Comparison of ENCODE assay signal across 24 mouse cellular contexts in the genomic region with DNA sequence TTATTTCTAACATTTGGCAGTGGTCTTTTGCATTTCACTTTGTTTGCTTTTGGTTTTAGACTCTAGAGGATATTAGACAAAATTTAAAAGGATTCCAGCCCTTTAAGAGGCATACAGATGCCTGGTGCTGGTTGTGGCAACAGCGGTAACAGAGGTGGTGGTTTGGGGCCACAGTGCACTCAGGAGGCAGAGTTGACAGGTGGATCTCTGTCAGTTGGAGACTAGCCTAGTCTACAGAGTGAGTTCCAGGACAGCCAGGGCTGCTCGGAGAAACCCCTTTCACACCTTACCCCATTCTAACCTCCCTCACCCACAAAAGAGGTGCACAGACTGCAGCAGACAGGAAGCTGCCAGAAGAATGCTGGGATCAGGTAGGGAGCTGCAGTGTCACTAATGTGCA.
DNase-seq lines count a peak whose midpoint lies in the region; ATAC-seq and TF ChIP-seq lines count a peak whose summit lies in the region.
"Had no signal": no experiment of that assay in that cellular context is flagged by ENCODE, and none has a peak within 500 bp of the region (broad histone marks: within the 10 kb centered on the region; RNA-seq: fewer than 3 reads in every experiment).

No protein-coding gene starts in this region.

- no peaks in the 10 kb centered on the region for H3K9me3 ChIP-seq in stomach, postnatal 0 days (ENCODE audit: control insufficient read depth, low read length)
- H3K9me3 ChIP-seq: heart, embryonic 10.5 days; heart, embryonic 15.5 days; limb, embryonic 13.5 days; liver, embryonic 12.5 days; megakaryocyte, embryonic 14.5 days; midbrain, embryonic 12.5 days had no signal

- no peak overlapping the region for H3K4me3 ChIP-seq in thymus, adult 2 months (ENCODE audit: control insufficient read depth, insufficient read depth, low read length)
- no peak overlapping the region for H3K4me3 ChIP-seq in stomach, postnatal 0 days (ENCODE audit: low read depth, low read length)
- H3K4me3 ChIP-seq: heart, embryonic 10.5 days; heart, embryonic 15.5 days; limb, embryonic 13.5 days; liver, embryonic 12.5 days; megakaryocyte, embryonic 14.5 days; midbrain, embryonic 12.5 days had no signal

- peak overlapping the region; percentile 62 for H3K27ac ChIP-seq in thymus, adult 2 months (ENCODE audit: control insufficient read depth, insufficient read depth, low read length)
- H3K27ac ChIP-seq in stomach, postnatal 0 days (replicated peaks): no peak overlapping the region
- H3K27ac ChIP-seq: heart, embryonic 10.5 days; heart, embryonic 15.5 days; hindbrain, embryonic 14.5 days; limb, embryonic 13.5 days; liver, embryonic 12.5 days; midbrain, embryonic 12.5 days had no signal

- H3K4me1 ChIP-seq in thymus, adult 2 months (replicated peaks; ENCODE audit: control insufficient read depth, insufficient read depth, low read length): peaks cover 52% of the 10 kb centered on the region
- peaks cover 9% of the 10 kb centered on the region for H3K4me1 ChIP-seq in stomach, postnatal 0 days (replicated peaks; ENCODE audit: control insufficient read depth, insufficient read depth)

- no peak for TF ChIP-seq POLR2A in thymus, adult 2 months (IDR thresholded peaks at IDR 0.05; ENCODE audit: control insufficient read depth, extremely low read depth, insufficient read depth, low read length, poor library complexity)

- DNase-seq in CD4-positive helper T cell, adult 2 months (ENCODE audit: low read depth, low spot score): peak; percentile 18
- DNase-seq in T-cell, adult 2 months (ENCODE audit: low spot score): peak; percentile 59
- peak; percentile 53 for DNase-seq in thymus, adult 2 months
- peak; percentile 53 to 69 for DNase-seq in thymus, postnatal 36 days
- DNase-seq in stomach, postnatal 0 days (ENCODE audit: low spot score): no peak
- DNase-seq in heart, postnatal 25 days (ENCODE audit: low spot score): no peak
- DNase-seq in kidney, adult 8-10 months: no peak
- DNase-seq: adrenal gland, adult 8-10 months; cerebellum, adult 2 months; cerebellum, postnatal 14 days; kidney, postnatal 14 days; liver, postnatal 0 days; lung, postnatal 4 days had no signal

- TF ChIP-seq EP300 in stomach, postnatal 0 days (optimal IDR thresholded peaks at IDR 0.05): no peak

- H3K36me3 ChIP-seq in thymus, adult 2 months (ENCODE audit: control insufficient read depth, insufficient read depth, low read length): no peaks in the 10 kb centered on the region
- H3K36me3 ChIP-seq in stomach, postnatal 0 days (ENCODE audit: control insufficient read depth, insufficient read depth, low read length): no peaks in the 10 kb centered on the region
- H3K36me3 ChIP-seq: heart, embryonic 10.5 days; heart, embryonic 15.5 days; limb, embryonic 13.5 days; liver, embryonic 12.5 days; midbrain, embryonic 12.5 days had no signal

- WGBS in thymus, adult 2 months: 9% methylated on average over 2 of the region's 2 CpGs
- 86% methylated on average over 2 of the region's 2 CpGs for WGBS in stomach, postnatal 0 days

- H3K9ac ChIP-seq in stomach, postnatal 0 days (ENCODE audit: low read length): no peak overlapping the region
- H3K9ac ChIP-seq: heart, embryonic 15.5 days; hindbrain, embryonic 14.5 days; limb, embryonic 13.5 days; liver, embryonic 12.5 days; liver, postnatal 0 days; midbrain, embryonic 12.5 days had no signal

- TF ChIP-seq CTCF in thymus, adult 2 months (IDR thresholded peaks at IDR 0.05; ENCODE audit: borderline replicate concordance, control insufficient read depth, extremely low read depth, insufficient read depth, low read length, poor library complexity): no peak
- TF ChIP-seq CTCF in stomach, postnatal 0 days (IDR thresholded peaks at IDR 0.05; ENCODE audit: low read depth): no peak

- H3K4me2 ChIP-seq in stomach, postnatal 0 days (replicated peaks; ENCODE audit: low read depth): no peak overlapping the region
- H3K4me2 ChIP-seq: heart, embryonic 15.5 days; hindbrain, embryonic 14.5 days; limb, embryonic 13.5 days; liver, embryonic 12.5 days; midbrain, embryonic 12.5 days had no signal

- ATAC-seq in stomach, postnatal 0 days (ENCODE audit: low FRiP score, low TSS enrichment): no peak
- ATAC-seq: forebrain, embryonic 14.5 days; intestine, postnatal 0 days; liver, embryonic 12.5 days; liver, postnatal 0 days; lung, postnatal 0 days had no signal

- no peaks in the 10 kb centered on the region for H3K27me3 ChIP-seq in thymus, adult 2 months (ENCODE audit: control insufficient read depth, insufficient read depth, low read length)
- H3K27me3 ChIP-seq in stomach, postnatal 0 days (ENCODE audit: control insufficient read depth, insufficient read depth, low read length): no peaks in the 10 kb centered on the region
- H3K27me3 ChIP-seq: CH12.LX; heart, embryonic 15.5 days; limb, embryonic 13.5 days; liver, embryonic 12.5 days; megakaryocyte, embryonic 14.5 days; midbrain, embryonic 12.5 days had no signal

- intact Hi-C loops in heart, postnatal 25 days (cut with DNase I): no loop called here

Comparison
In these comparisons a context has a peak if more than half of its experiments do, and no peak if none do; other contexts are left out.
1. DNase-seq: peak in CD4-positive helper T cell, adult 2 months (single experiment), T-cell, adult 2 months (single experiment), thymus, adult 2 months (single experiment) and thymus, postnatal 36 days (2 of 2); none in stomach, postnatal 0 days (single experiment), heart, postnatal 25 days (single experiment) and kidney, adult 8-10 months (0 of 2).